In the genomic region with DNA sequence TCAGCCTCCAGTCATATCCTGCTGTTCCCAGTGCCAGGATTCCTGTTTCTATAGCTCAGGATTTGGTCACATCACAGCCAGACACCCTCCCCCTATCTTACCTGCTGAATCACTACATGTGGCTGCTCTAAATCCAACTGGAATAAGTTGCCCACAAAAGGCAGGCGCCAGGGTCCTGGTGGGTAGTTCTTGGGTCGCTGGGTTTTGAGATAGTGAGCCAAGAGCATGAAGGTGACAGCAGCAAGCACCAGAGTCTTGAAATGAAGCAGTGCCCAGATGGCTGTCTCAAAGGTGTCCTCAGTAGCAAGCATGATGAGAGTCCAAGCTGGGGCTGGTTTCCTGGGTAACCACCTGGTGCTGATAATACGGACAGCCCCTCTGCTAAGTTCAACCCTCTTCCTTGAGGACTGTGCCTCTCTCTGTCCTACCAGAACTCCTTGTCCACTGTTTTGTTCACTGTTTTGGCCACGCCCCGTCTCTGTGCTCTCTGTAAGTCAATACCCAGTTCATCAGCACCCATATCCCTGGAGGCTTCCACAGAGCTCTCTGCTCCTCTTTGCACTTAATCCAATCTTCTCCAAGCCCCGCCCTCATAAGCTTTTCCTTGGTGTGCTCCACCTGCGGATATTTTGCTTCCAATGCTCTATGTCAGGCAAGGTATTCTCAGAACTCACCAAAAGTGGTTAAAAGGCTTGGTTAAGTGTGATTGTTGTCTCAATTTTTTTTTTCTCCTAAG, we compare ENCODE assay signal across 40 mouse cellular contexts. TPM values are rescaled to one million over a fixed set of nuclear protein-coding genes. Genes with fewer than 3 reads are reported as not detected.
DNase-seq lines count a peak whose midpoint lies in the region; ATAC-seq lines count a peak whose summit lies in the region.
"Had no signal": no experiment of that assay in that cellular context is flagged by ENCODE, and none has a peak within 500 bp of the region (broad histone marks: within the 10 kb centered on the region; RNA-seq: fewer than 3 reads in every experiment).

A gene (minus strand): TSS at position 421 of the 736 bp plus-strand sequence.

- H3K4me3 ChIP-seq in hindbrain, embryonic 16.5 days (ENCODE audit: low read length) = no peak within 1 kb of the TSS
- H3K4me3 ChIP-seq in hindbrain, embryonic 14.5 days (replicated peaks; ENCODE audit: low read length) = no peak within 1 kb of the TSS
- H3K4me3 ChIP-seq: forebrain, embryonic 10.5 days; hindbrain, embryonic 13.5 days; kidney, embryonic 15.5 days; left cerebral cortex, adult 2 months; liver, embryonic 12.5 days; megakaryocyte, embryonic 14.5 days; midbrain, embryonic 13.5 days; neural tube, embryonic 15.5 days had no signal

- ATAC-seq in hindbrain, embryonic 16.5 days = 0 out of 2 replicates have a peak, but pooled peaks have one; percentile 20
- no peak for ATAC-seq in hindbrain, embryonic 14.5 days (ENCODE audit: low FRiP score)
- ATAC-seq: forebrain, embryonic 16.5 days; liver, embryonic 12.5 days; liver, postnatal 0 days; midbrain, embryonic 13.5 days had no signal

- intact Hi-C loops in left cerebral cortex, postnatal 4 days (cut with DNase I) = no loop called here
- intact Hi-C loops in left cerebral cortex, postnatal 25 days (cut with DNase I) = no loop called here

- DNase-seq in cerebellum, postnatal 10 days = peak; percentile 48 to 69
- DNase-seq in cerebellum, adult 11 months = no peak
- no peak for DNase-seq in hindbrain, embryonic 14.5 days (ENCODE audit: low spot score)
- peak; percentile 14 for DNase-seq in left cerebral cortex, postnatal 4 days
- no peak for DNase-seq in left cerebral cortex, postnatal 25 days (ENCODE audit: low spot score in 2 of 2)
- DNase-seq in gonadal fat pad, adult 2 months (ENCODE audit: low read depth) = peak; percentile 59
- DNase-seq in embryo, embryonic 10 days (ENCODE audit: low spot score) = no peak
- DNase-seq: adrenal gland, postnatal 14 days; gastrocnemius, postnatal 10 days; heart, postnatal 36 days; kidney, adult 18-20 months; kidney, postnatal 25 days; liver, postnatal 0 days; lung, postnatal 36 days; retina, postnatal 1 day; right cerebral cortex, postnatal 14 days had no signal

- H3K9me3 ChIP-seq in hindbrain, embryonic 16.5 days (ENCODE audit: control insufficient read depth, low read length) = no peaks in the 10 kb centered on the region
- H3K9me3 ChIP-seq in hindbrain, embryonic 14.5 days (ENCODE audit: control insufficient read depth, low read length) = no peaks in the 10 kb centered on the region
- H3K9me3 ChIP-seq: forebrain, embryonic 10.5 days; hindbrain, embryonic 13.5 days; kidney, embryonic 15.5 days; liver, embryonic 12.5 days; megakaryocyte, embryonic 14.5 days; midbrain, embryonic 13.5 days; neural tube, embryonic 15.5 days had no signal

- no peak within 1 kb of the TSS for H3K9ac ChIP-seq in hindbrain, embryonic 16.5 days (ENCODE audit: low read depth, low read length)
- no peak within 1 kb of the TSS for H3K9ac ChIP-seq in hindbrain, embryonic 14.5 days
- H3K9ac ChIP-seq: hindbrain, embryonic 13.5 days; kidney, embryonic 15.5 days; liver, embryonic 12.5 days; liver, postnatal 0 days; midbrain, embryonic 13.5 days; neural tube, embryonic 15.5 days had no signal

- WGBS in hindbrain, embryonic 16.5 days = 81% methylated on average over 7 of the region's 7 CpGs
- 82% methylated on average over 7 of the region's 7 CpGs for WGBS in hindbrain, embryonic 14.5 days

- no peak within 1 kb of the TSS for H3K27ac ChIP-seq in hindbrain, embryonic 16.5 days (ENCODE audit: low read depth, low read length)
- no peak within 1 kb of the TSS for H3K27ac ChIP-seq in hindbrain, embryonic 14.5 days
- H3K27ac ChIP-seq: forebrain, embryonic 10.5 days; hindbrain, embryonic 13.5 days; kidney, embryonic 15.5 days; left cerebral cortex, adult 2 months; liver, embryonic 12.5 days; midbrain, embryonic 13.5 days; neural tube, embryonic 15.5 days had no signal

- no peaks in the 10 kb centered on the region for H3K27me3 ChIP-seq in hindbrain, embryonic 16.5 days (replicated peaks; ENCODE audit: control insufficient read depth, insufficient read depth, low read length)
- no peaks in the 10 kb centered on the region for H3K27me3 ChIP-seq in hindbrain, embryonic 14.5 days (ENCODE audit: control insufficient read depth, insufficient read depth, low read length)
- H3K27me3 ChIP-seq: hindbrain, embryonic 13.5 days; kidney, embryonic 15.5 days; liver, embryonic 12.5 days; megakaryocyte, embryonic 14.5 days; midbrain, embryonic 13.5 days; neural tube, embryonic 15.5 days had no signal

- no peaks in the 10 kb centered on the region for H3K4me1 ChIP-seq in hindbrain, embryonic 16.5 days (ENCODE audit: control insufficient read depth, insufficient read depth, low read depth, low read length)
- no peaks in the 10 kb centered on the region for H3K4me1 ChIP-seq in hindbrain, embryonic 14.5 days (replicated peaks; ENCODE audit: control insufficient read depth, insufficient read depth, low read length)
- H3K4me1 ChIP-seq: hindbrain, embryonic 13.5 days; kidney, embryonic 15.5 days; liver, embryonic 12.5 days; megakaryocyte, embryonic 14.5 days; midbrain, embryonic 13.5 days; neural tube, embryonic 15.5 days had no signal

- H3K36me3 ChIP-seq in hindbrain, embryonic 16.5 days (ENCODE audit: control insufficient read depth, insufficient read depth, low read length) = no peaks in the 10 kb centered on the region
- H3K36me3 ChIP-seq in hindbrain, embryonic 14.5 days (replicated peaks; ENCODE audit: control insufficient read depth, insufficient read depth) = no peaks in the 10 kb centered on the region
- H3K36me3 ChIP-seq: forebrain, embryonic 10.5 days; G1E; hindbrain, embryonic 13.5 days; kidney, embryonic 15.5 days; liver, embryonic 12.5 days; midbrain, embryonic 13.5 days; neural tube, embryonic 15.5 days had no signal

- H3K4me2 ChIP-seq in hindbrain, embryonic 16.5 days (ENCODE audit: low read length) = no peak within 1 kb of the TSS
- no peak within 1 kb of the TSS for H3K4me2 ChIP-seq in hindbrain, embryonic 14.5 days (replicated peaks)
- H3K4me2 ChIP-seq: heart, embryonic 11.5 days; hindbrain, embryonic 13.5 days; kidney, embryonic 15.5 days; liver, embryonic 12.5 days; midbrain, embryonic 13.5 days; neural tube, embryonic 15.5 days had no signal

RNA-seq across cellular contexts. Expression of the gene that starts here (rescaled TPM):
- polyA plus RNA-seq in hindbrain, embryonic 16.5 days (2015; fragmentation: Nextera tagmentation; extraction: Ambion mirVana) = not detected in 2 replicates
- polyA plus RNA-seq in hindbrain, embryonic 14.5 days (2014; fragmentation: Nextera tagmentation; extraction: Ambion mirVana) = not detected in 2 replicates
- total RNA-seq in left cerebral cortex, postnatal 4 days (2021) = not detected
- total RNA-seq in left cerebral cortex, postnatal 25 days (2021) = 1 to 10 TPM; 1.8 to 2.5 TPM
- not detected in 2 replicates for polyA plus RNA-seq in gonadal fat pad, adult 2 months (2012; rRNA removed)
- total RNA-seq: CH12.LX; common myeloid progenitor, adult 5-6 weeks; granulocyte monocyte progenitor cell, adult 5-6 weeks; heart, postnatal 36 days had no signal
- polyA plus RNA-seq: C2C12; embryonic facial prominence, embryonic 11.5 days; forebrain, embryonic 10.5 days; forebrain, embryonic 16.5 days; G1E; heart, embryonic 11.5 days; heart, embryonic 16.5 days; hindbrain, embryonic 13.5 days; intestine, embryonic 14.5 days; kidney, embryonic 15.5 days; limb, embryonic 14.5 days; liver, embryonic 12.5 days; liver, postnatal 0 days; lung, embryonic 16.5 days; midbrain, embryonic 13.5 days; neural tube, embryonic 15.5 days; small intestine, adult 2 months; stomach, embryonic 14.5 days; testis, adult 2 months had no signal

Comparison
In these comparisons a context has a peak if more than half of its experiments do, and no peak if none do; other contexts are left out.
1. DNase-seq: peak in cerebellum, postnatal 10 days (2 of 2); none in cerebellum, adult 11 months (single experiment), hindbrain, embryonic 14.5 days (single experiment), left cerebral cortex, postnatal 25 days (0 of 2) and embryo, embryonic 10 days (single experiment).
2. Peak in ATAC-seq in hindbrain, embryonic 16.5 days; RNA of the gene not detected or under 1 TPM.
3. Peak in DNase-seq in left cerebral cortex, postnatal 4 days; RNA of the gene not detected or under 1 TPM.
4. Peak in DNase-seq in gonadal fat pad, adult 2 months; RNA of the gene not detected or under 1 TPM.